Mouse (Mus musculus): Measurements from ENCODE around the gene Wt1. TPM values are rescaled to one million over a fixed set of nuclear protein-coding genes. Genes with fewer than 3 reads are reported as not detected.

Wt1 gene
- polyA plus RNA-seq, 1 experiment from 2014 or later: 1.5 TPM

GRCm38 (mm10) chr2:105139471-105139870 lies 13.1 kb downstream of the Wt1 start:
- Histone ChIP-seq H3K27ac (replicated peaks) (no peak overlapping the region), H3K9me3 (replicated peaks) (no peaks in the 10 kb centered on the region), H3K4me3 (replicated peaks) (no peak overlapping the region), H3K4me1 (replicated peaks) (no peaks in the 10 kb centered on the region), H3K9ac (no peak overlapping the region), H3K4me2 (no peak overlapping the region), H3K27me3 (peaks cover 66% of the 10 kb centered on the region), H3K36me3 (replicated peaks) (no peaks in the 10 kb centered on the region)
- 37% methylated on average over 7 of the region's 7 CpGs for WGBS (ENCODE audit: insufficient replicate concordance)
- ATAC-seq (ENCODE audit: insufficient read depth): no peak

GRCm38 (mm10) chr2:105141371-105141770 lies 15.0 kb downstream of the Wt1 start:
- ATAC-seq (ENCODE audit: insufficient read depth): no peak
- H3K4me2 ChIP-seq: no peak overlapping the region
- no peaks in the 10 kb centered on the region for H3K36me3 ChIP-seq (replicated peaks)
- H3K27me3 ChIP-seq: peaks cover 47% of the 10 kb centered on the region
- no peak overlapping the region for H3K27ac ChIP-seq (replicated peaks)
- H3K4me3 ChIP-seq (replicated peaks): no peak overlapping the region
- WGBS (ENCODE audit: insufficient replicate concordance): 51% methylated on average over 7 of the region's 7 CpGs
- H3K4me1 ChIP-seq (replicated peaks): no peaks in the 10 kb centered on the region
- no peaks in the 10 kb centered on the region for H3K9me3 ChIP-seq (replicated peaks)
- no peak overlapping the region for H3K9ac ChIP-seq

GRCm38 (mm10) chr2:105143731-105144130 lies 17.4 kb downstream of the Wt1 start:
- WGBS (ENCODE audit: insufficient replicate concordance): 78% methylated on average over 14 of the region's 14 CpGs
- Histone ChIP-seq H3K9me3 (replicated peaks) (no peaks in the 10 kb centered on the region), H3K4me2 (no peak overlapping the region), H3K27me3 (peaks cover 24% of the 10 kb centered on the region), H3K9ac (no peak overlapping the region), H3K27ac (replicated peaks) (no peak overlapping the region), H3K4me3 (replicated peaks) (no peak overlapping the region), H3K36me3 (replicated peaks) (no peaks in the 10 kb centered on the region), H3K4me1 (replicated peaks) (no peaks in the 10 kb centered on the region)
- no peak for ATAC-seq (ENCODE audit: insufficient read depth)

- WGBS (ENCODE audit: insufficient replicate concordance): 68% methylated on average over 5 of the region's 5 CpGs
- Histone ChIP-seq H3K4me2 (no peak overlapping the region), H3K27me3 (no peaks in the 10 kb centered on the region), H3K36me3 (replicated peaks) (no peaks in the 10 kb centered on the region), H3K4me3 (replicated peaks) (no peak overlapping the region), H3K9ac (no peak overlapping the region), H3K4me1 (replicated peaks) (no peaks in the 10 kb centered on the region), H3K27ac (replicated peaks) (no peak overlapping the region), H3K9me3 (replicated peaks) (no peaks in the 10 kb centered on the region)
- ATAC-seq (ENCODE audit: insufficient read depth): no peak
Observed at GRCm38 (mm10) chr2:105151544-105151943, 25.2 kb downstream of the Wt1 start.

- Histone ChIP-seq H3K4me2 (no peak overlapping the region), H3K9ac (no peak overlapping the region), H3K9me3 (replicated peaks) (no peaks in the 10 kb centered on the region), H3K27me3 (no peaks in the 10 kb centered on the region), H3K36me3 (replicated peaks) (no peaks in the 10 kb centered on the region), H3K27ac (replicated peaks) (no peak overlapping the region), H3K4me3 (replicated peaks) (no peak overlapping the region), H3K4me1 (replicated peaks) (no peaks in the 10 kb centered on the region)
- no peak for ATAC-seq (ENCODE audit: insufficient read depth)
- WGBS (ENCODE audit: insufficient replicate concordance): 35% methylated on average over 1 of the region's 1 CpGs
Observed at GRCm38 (mm10) chr2:105153046-105153445, 26.7 kb downstream of the Wt1 start.

GRCm38 (mm10) chr2:105160949-105161348 lies 34.6 kb downstream of the Wt1 start:
- Histone ChIP-seq H3K4me2 (no peak overlapping the region), H3K27ac (replicated peaks) (no peak overlapping the region), H3K27me3 (no peaks in the 10 kb centered on the region), H3K4me3 (replicated peaks) (no peak overlapping the region), H3K9ac (no peak overlapping the region), H3K9me3 (replicated peaks) (no peaks in the 10 kb centered on the region), H3K36me3 (replicated peaks) (no peaks in the 10 kb centered on the region), H3K4me1 (replicated peaks) (no peaks in the 10 kb centered on the region)
- 45% methylated on average over 2 of the region's 2 CpGs for WGBS (ENCODE audit: insufficient replicate concordance)
- no peak for ATAC-seq (ENCODE audit: insufficient read depth)

- Histone ChIP-seq H3K9ac (no peak overlapping the region), H3K9me3 (replicated peaks) (no peaks in the 10 kb centered on the region), H3K27me3 (no peaks in the 10 kb centered on the region), H3K4me1 (replicated peaks) (no peaks in the 10 kb centered on the region), H3K4me2 (no peak overlapping the region), H3K4me3 (replicated peaks) (no peak overlapping the region), H3K36me3 (replicated peaks) (no peaks in the 10 kb centered on the region), H3K27ac (replicated peaks) (no peak overlapping the region)
- WGBS (ENCODE audit: insufficient replicate concordance): 15% methylated on average over 4 of the region's 4 CpGs
- ATAC-seq (ENCODE audit: insufficient read depth): no peak
Observed at GRCm38 (mm10) chr2:105162763-105163162, 36.4 kb downstream of the Wt1 start.

- Histone ChIP-seq H3K4me2 (no peak overlapping the region), H3K4me3 (replicated peaks) (no peak overlapping the region), H3K9ac (no peak overlapping the region), H3K27ac (replicated peaks) (no peak overlapping the region), H3K9me3 (replicated peaks) (no peaks in the 10 kb centered on the region), H3K4me1 (replicated peaks) (no peaks in the 10 kb centered on the region), H3K27me3 (no peaks in the 10 kb centered on the region), H3K36me3 (replicated peaks) (no peaks in the 10 kb centered on the region)
- no peak for ATAC-seq (ENCODE audit: insufficient read depth)
- WGBS (ENCODE audit: insufficient replicate concordance): 46% methylated on average over 3 of the region's 3 CpGs
Observed at GRCm38 (mm10) chr2:105168137-105168536, 41.8 kb downstream of the Wt1 start.

- Histone ChIP-seq H3K4me1 (replicated peaks) (no peaks in the 10 kb centered on the region), H3K4me2 (no peak overlapping the region), H3K36me3 (replicated peaks) (no peaks in the 10 kb centered on the region), H3K27ac (replicated peaks) (no peak overlapping the region), H3K4me3 (replicated peaks) (no peak overlapping the region), H3K27me3 (no peaks in the 10 kb centered on the region), H3K9ac (no peak overlapping the region), H3K9me3 (replicated peaks) (no peaks in the 10 kb centered on the region)
- ATAC-seq (ENCODE audit: insufficient read depth): no peak
- WGBS (ENCODE audit: insufficient replicate concordance): 48% methylated on average over 2 of the region's 2 CpGs
Observed at GRCm38 (mm10) chr2:105174254-105174653, 47.9 kb downstream of the Wt1 start.

- no peak overlapping the region for H3K4me2 ChIP-seq
- no peak overlapping the region for H3K4me3 ChIP-seq (replicated peaks)
- no peaks in the 10 kb centered on the region for H3K27me3 ChIP-seq
- no peaks in the 10 kb centered on the region for H3K36me3 ChIP-seq (replicated peaks)
- H3K9ac ChIP-seq: no peak overlapping the region
- no peak for ATAC-seq (ENCODE audit: insufficient read depth)
- WGBS (ENCODE audit: insufficient replicate concordance): 73% methylated on average over 12 of the region's 12 CpGs
- no peaks in the 10 kb centered on the region for H3K9me3 ChIP-seq (replicated peaks)
- no peaks in the 10 kb centered on the region for H3K4me1 ChIP-seq (replicated peaks)
- no peak overlapping the region for H3K27ac ChIP-seq (replicated peaks)
Observed at GRCm38 (mm10) chr2:105178871-105179270, 52.5 kb downstream of the Wt1 start.

- Histone ChIP-seq H3K27me3 (no peaks in the 10 kb centered on the region), H3K4me3 (replicated peaks) (no peak overlapping the region), H3K36me3 (replicated peaks) (no peaks in the 10 kb centered on the region), H3K9ac (no peak overlapping the region), H3K4me1 (replicated peaks) (no peaks in the 10 kb centered on the region), H3K4me2 (no peak overlapping the region), H3K9me3 (replicated peaks) (no peaks in the 10 kb centered on the region), H3K27ac (replicated peaks) (no peak overlapping the region)
- no peak for ATAC-seq (ENCODE audit: insufficient read depth)
- WGBS (ENCODE audit: insufficient replicate concordance): 45% methylated on average over 6 of the region's 6 CpGs
Observed at GRCm38 (mm10) chr2:105182501-105182900, 56.2 kb downstream of the Wt1 start.

- ATAC-seq (ENCODE audit: insufficient read depth): no peak
- no peaks in the 10 kb centered on the region for H3K27me3 ChIP-seq
- WGBS (ENCODE audit: insufficient replicate concordance): 50% methylated on average over 3 of the region's 3 CpGs
- H3K36me3 ChIP-seq (replicated peaks): no peaks in the 10 kb centered on the region
- no peak overlapping the region for H3K4me3 ChIP-seq (replicated peaks)
- H3K9me3 ChIP-seq (replicated peaks): no peaks in the 10 kb centered on the region
- no peak overlapping the region for H3K9ac ChIP-seq
- H3K27ac ChIP-seq (replicated peaks): no peak overlapping the region
- H3K4me1 ChIP-seq (replicated peaks): no peaks in the 10 kb centered on the region
- H3K4me2 ChIP-seq: no peak overlapping the region
Observed at GRCm38 (mm10) chr2:105185140-105185539, 58.8 kb downstream of the Wt1 start.
